Mouse (Mus musculus) lung, postnatal 36 days (tissue): Measurements from ENCODE around the gene Tll2.

Experiments
- DNase-seq: peaks from one replicate; pipeline ENCODE4 v3.0.0; 2022; ENCODE audit warnings: mixed read lengths

The Tll2 gene

GRCm38 (mm10) chr19:41086700-41087099 lies 119.9 kb downstream of the Tll2 start:
- DNase-seq = peak; percentile 83

GRCm38 (mm10) chr19:41086289-41086688 lies 120.3 kb downstream of the Tll2 start:
- no peak for DNase-seq

- no peak for DNase-seq
These were observed 123.0 kb downstream of the Tll2 start for GRCm38 (mm10) chr19:41083646-41084045.

GRCm38 (mm10) chr19:41081589-41081988 lies 125.0 kb downstream of the Tll2 start:
- DNase-seq = no peak

- no peak for DNase-seq
These were observed 129.7 kb downstream of the Tll2 start, which contains the start of gene Opalin for GRCm38 (mm10) chr19:41076906-41077305. Gene Opalin (minus strand): TSS chr19:41077113.

- no peak for DNase-seq
These were observed 132.7 kb downstream of the Tll2 start for GRCm38 (mm10) chr19:41073746-41074455.

GRCm38 (mm10) chr19:41071500-41071899 lies 135.1 kb downstream of the Tll2 start:
- peak; percentile 95 for DNase-seq

- DNase-seq = no peak
These were observed 151.9 kb downstream of the Tll2 start for GRCm38 (mm10) chr19:41054702-41055101.

- peak; percentile 50 for DNase-seq
These were observed 153.1 kb downstream of the Tll2 start for GRCm38 (mm10) chr19:41053530-41053929.

- DNase-seq = no peak
These were observed 154.4 kb downstream of the Tll2 start for GRCm38 (mm10) chr19:41052247-41052646.

- no peak for DNase-seq
These were observed 154.9 kb downstream of the Tll2 start for GRCm38 (mm10) chr19:41051714-41052113.

- DNase-seq = no peak
These were observed 158.5 kb downstream of the Tll2 start for GRCm38 (mm10) chr19:41048187-41048559.

GRCm38 (mm10) chr19:41047437-41048186 lies 159.0 kb downstream of the Tll2 start:
- DNase-seq = no peak

GRCm38 (mm10) chr19:41045091-41045770 lies 161.4 kb downstream of the Tll2 start:
- DNase-seq = no peak

GRCm38 (mm10) chr19:41039110-41039509 lies 167.5 kb downstream of the Tll2 start:
- no peak for DNase-seq

- DNase-seq = no peak
These were observed 170.7 kb downstream of the Tll2 start for GRCm38 (mm10) chr19:41035809-41036551.
